Mouse (Mus musculus) liver, embryonic 13.5 days (tissue): ENCODE measurements at regions not wholly inside any gene's neighbourhood (a gene's known extent, or its start where the extent isn't known, plus 50 kb on each side); places are given as distances from the start of the nearest gene placed in this dataset.

Experiments used
- ATAC-seq: fragments of 200-750 bp; cut with Nextera tagmentation; 2 replicates; pipeline ENCODE4 v1.8.0; 2017; ENCODE audit warnings: low read depth, mild to moderate bottlenecking, moderate number of reproducible peaks, moderate library complexity
- DNase-seq: peaks from one replicate; pipeline ENCODE4 v3.0.0; 2022
- H3K27ac ChIP-seq: fragments of 300-500 bp; sonication (generic); 2 replicates; pipeline ENCODE4 v1.5.1; 2015; ENCODE audit warnings: moderate library complexity, mild to moderate bottlenecking, inconsistent platforms
- H3K27me3 ChIP-seq: fragments of 300-500 bp; sonication (generic); 2 replicates; pipeline ENCODE4 v1.6.1; 2015; ENCODE audit warnings: mild to moderate bottlenecking, inconsistent platforms
- H3K36me3 ChIP-seq: fragments of 300-500 bp; sonication (generic); 2 replicates; pipeline ENCODE4 v1.6.1; 2015; ENCODE audit warnings: mild to moderate bottlenecking, inconsistent platforms
- H3K4me1 ChIP-seq: fragments of 300-500 bp; sonication (generic); replicated peaks from 2 replicates; pipeline ENCODE4 v1.6.1; 2015; ENCODE audit warnings: inconsistent platforms
- H3K4me2 ChIP-seq: fragments of 300-500 bp; sonication (generic); 2 replicates; pipeline ENCODE4 v1.6.1; 2015; ENCODE audit warnings: inconsistent platforms, mild to moderate bottlenecking, moderate library complexity
- H3K4me3 ChIP-seq: fragments of 300-500 bp; sonication (generic); replicated peaks from 2 replicates; pipeline ENCODE4 v1.5.1; 2015; ENCODE audit warnings: mild to moderate bottlenecking, inconsistent platforms
- H3K9ac ChIP-seq: fragments of 300-500 bp; sonication (generic); 2 replicates; pipeline ENCODE4 v1.6.1; 2015; ENCODE audit warnings: mild to moderate bottlenecking, inconsistent platforms
- H3K9me3 ChIP-seq: fragments of 300-500 bp; sonication (generic); replicated peaks from 2 replicates; pipeline ENCODE4 v1.6.1; 2016; ENCODE audit warnings: inconsistent platforms
- WGBS: fragments of 180-500 bp; shearing (Covaris S2); methylation state at CpG from one replicate; pipeline ENCODE4 v1.1.7; 2015; ENCODE audit not compliant: insufficient replicate concordance; 5-methylcytosine and 5-hydroxymethylcytosine counted together

- no peak overlapping the region for H3K27ac ChIP-seq
- DNase-seq (no peak), ATAC-seq (no peak)
- H3K27me3 ChIP-seq, result no peaks in the 10 kb centered on the region
- H3K4me1 ChIP-seq, result no peaks in the 10 kb centered on the region
- 30% methylated on average over 3 of the region's 3 CpGs for WGBS
- no peak overlapping the region for H3K4me2 ChIP-seq
- H3K36me3 ChIP-seq, result no peaks in the 10 kb centered on the region
- H3K9me3 ChIP-seq, result 0 out of 2 replicates have a peak, but pooled peaks cover 4% of the 10 kb centered on the region
- no peak overlapping the region for H3K9ac ChIP-seq
- H3K4me3 ChIP-seq, result no peak overlapping the region
These were observed 399.9 kb upstream of the Igfbp7 start for GRCm38 (mm10) chr5:77807726-77808125.

- no peak for DNase-seq
- no peak overlapping the region for H3K27ac ChIP-seq
- H3K4me3 ChIP-seq, result no peak overlapping the region
- no peaks in the 10 kb centered on the region for H3K27me3 ChIP-seq
- 0 out of 2 replicates have a peak, but pooled peaks cover 4% of the 10 kb centered on the region for H3K9me3 ChIP-seq
- H3K36me3 ChIP-seq, result no peaks in the 10 kb centered on the region
- WGBS, result 54% methylated on average over 9 of the region's 9 CpGs
- no peak overlapping the region for H3K9ac ChIP-seq
- ATAC-seq, result no peak
- H3K4me2 ChIP-seq, result no peak overlapping the region
- H3K4me1 ChIP-seq, result no peaks in the 10 kb centered on the region
These were observed 398.7 kb upstream of the Igfbp7 start for GRCm38 (mm10) chr5:77806334-77807157.

- Histone ChIP-seq H3K9ac (no peak overlapping the region), H3K27ac (no peak overlapping the region), H3K4me2 (no peak overlapping the region), H3K27me3 (no peaks in the 10 kb centered on the region), H3K4me1 (no peaks in the 10 kb centered on the region), H3K4me3 (no peak overlapping the region), H3K9me3 (0 out of 2 replicates have a peak, but pooled peaks cover 4% of the 10 kb centered on the region), H3K36me3 (no peaks in the 10 kb centered on the region)
- ATAC-seq (no peak), DNase-seq (no peak)
- WGBS, result 66% methylated on average over 6 of the region's 6 CpGs
These were observed 398.0 kb upstream of the Igfbp7 start for GRCm38 (mm10) chr5:77805796-77806195.

GRCm38 (mm10) chr5:77805303-77805702 lies 397.5 kb upstream of the Igfbp7 start:
- 67% methylated on average over 1 of the region's 1 CpGs for WGBS
- H3K36me3 ChIP-seq, result no peaks in the 10 kb centered on the region
- DNase-seq, result no peak

GRCm38 (mm10) chr5:77804113-77804512 lies 396.3 kb upstream of the Igfbp7 start:
- 62% methylated on average over 9 of the region's 9 CpGs for WGBS
- DNase-seq, result no peak
- Histone ChIP-seq H3K9me3 (0 out of 2 replicates have a peak, but pooled peaks cover 4% of the 10 kb centered on the region), H3K36me3 (no peaks in the 10 kb centered on the region), H3K27ac (no peak overlapping the region), H3K27me3 (no peaks in the 10 kb centered on the region), H3K4me3 (no peak overlapping the region), H3K4me2 (no peak overlapping the region), H3K9ac (no peak overlapping the region), H3K4me1 (no peaks in the 10 kb centered on the region)
- ATAC-seq, result no peak

More at GRCm38 (mm10) chr5:77805303-77805702, 397.5 kb upstream of the Igfbp7 start:
- H3K27me3 ChIP-seq, result no peaks in the 10 kb centered on the region
- H3K4me1 ChIP-seq, result no peaks in the 10 kb centered on the region
- no peak overlapping the region for H3K27ac ChIP-seq
- 0 out of 2 replicates have a peak, but pooled peaks cover 4% of the 10 kb centered on the region for H3K9me3 ChIP-seq
- ATAC-seq, result no peak
- no peak overlapping the region for H3K4me2 ChIP-seq
- H3K9ac ChIP-seq, result no peak overlapping the region
- no peak overlapping the region for H3K4me3 ChIP-seq

- ATAC-seq (no peak), DNase-seq (no peak)
- Histone ChIP-seq H3K9ac (no peak overlapping the region), H3K4me2 (no peak overlapping the region), H3K36me3 (no peaks in the 10 kb centered on the region), H3K4me3 (no peak overlapping the region), H3K9me3 (0 out of 2 replicates have a peak, but pooled peaks cover 4% of the 10 kb centered on the region), H3K4me1 (no peaks in the 10 kb centered on the region), H3K27me3 (no peaks in the 10 kb centered on the region), H3K27ac (no peak overlapping the region)
- 49% methylated on average over 6 of the region's 6 CpGs for WGBS
These were observed 395.7 kb upstream of the Igfbp7 start for GRCm38 (mm10) chr5:77803562-77803961.

- no peaks in the 10 kb centered on the region for H3K36me3 ChIP-seq
- no peak for DNase-seq
- H3K27ac ChIP-seq, result no peak overlapping the region
- H3K4me1 ChIP-seq, result no peaks in the 10 kb centered on the region
- H3K27me3 ChIP-seq, result no peaks in the 10 kb centered on the region
- WGBS, result 49% methylated on average over 3 of the region's 3 CpGs
- H3K4me2 ChIP-seq, result no peak overlapping the region
- no peak overlapping the region for H3K9ac ChIP-seq
- ATAC-seq, result no peak
- H3K9me3 ChIP-seq, result no peaks in the 10 kb centered on the region
- no peak overlapping the region for H3K4me3 ChIP-seq
These were observed 389.1 kb upstream of the Igfbp7 start for GRCm38 (mm10) chr5:77796960-77797359.

GRCm38 (mm10) chr5:77795766-77796165 lies 387.9 kb upstream of the Igfbp7 start:
- DNase-seq (no peak), ATAC-seq (no peak)
- H3K27me3 ChIP-seq, result no peaks in the 10 kb centered on the region
- H3K9ac ChIP-seq, result no peak overlapping the region
- no peaks in the 10 kb centered on the region for H3K9me3 ChIP-seq
- H3K36me3 ChIP-seq, result no peaks in the 10 kb centered on the region
- H3K4me2 ChIP-seq, result no peak overlapping the region
- no peak overlapping the region for H3K4me3 ChIP-seq
- no peaks in the 10 kb centered on the region for H3K4me1 ChIP-seq
- 56% methylated on average over 5 of the region's 5 CpGs for WGBS
- H3K27ac ChIP-seq, result no peak overlapping the region

GRCm38 (mm10) chr5:77783953-77784352 lies 376.1 kb upstream of the Igfbp7 start:
- DNase-seq, result no peak
- H3K9ac ChIP-seq, result no peak overlapping the region

GRCm38 (mm10) chr5:77762426-77763042 lies 354.7 kb upstream of the Igfbp7 start:
- Histone ChIP-seq H3K36me3 (no peaks in the 10 kb centered on the region), H3K4me2 (no peak overlapping the region), H3K4me3 (no peak overlapping the region), H3K27ac (no peak overlapping the region), H3K9me3 (0 out of 2 replicates have a peak, but pooled peaks cover 4% of the 10 kb centered on the region), H3K9ac (no peak overlapping the region), H3K27me3 (no peaks in the 10 kb centered on the region), H3K4me1 (no peaks in the 10 kb centered on the region)
- DNase-seq, result no peak
- no peak for ATAC-seq
- WGBS, result 65% methylated on average over 6 of the region's 6 CpGs

More at GRCm38 (mm10) chr5:77783953-77784352, 376.1 kb upstream of the Igfbp7 start:
- 36% methylated on average over 2 of the region's 2 CpGs for WGBS
- H3K27me3 ChIP-seq, result no peaks in the 10 kb centered on the region
- no peaks in the 10 kb centered on the region for H3K4me1 ChIP-seq
- H3K4me3 ChIP-seq, result no peak overlapping the region
- ATAC-seq, result no peak
- no peaks in the 10 kb centered on the region for H3K36me3 ChIP-seq
- H3K9me3 ChIP-seq, result no peaks in the 10 kb centered on the region
- H3K27ac ChIP-seq, result no peak overlapping the region
- H3K4me2 ChIP-seq, result no peak overlapping the region

- Histone ChIP-seq H3K4me3 (no peak overlapping the region), H3K4me2 (no peak overlapping the region), H3K4me1 (no peaks in the 10 kb centered on the region), H3K36me3 (no peaks in the 10 kb centered on the region), H3K27ac (no peak overlapping the region), H3K9me3 (peaks cover 7% of the 10 kb centered on the region; the same call in 1 of the 2 replicates), H3K9ac (no peak overlapping the region), H3K27me3 (no peaks in the 10 kb centered on the region)
- 77% methylated on average over 6 of the region's 6 CpGs for WGBS
- DNase-seq (no peak), ATAC-seq (no peak)
These were observed 354.2 kb upstream of the Igfbp7 start for GRCm38 (mm10) chr5:77762013-77762412.
